Mouse (Mus musculus): ENCODE data around the gene Adad2. TPM values are rescaled to one million over a fixed set of nuclear protein-coding genes. Genes with fewer than 3 reads are reported as not detected.
A peak's percentile ranks its signal among the peaks of the same experiment; 100 is the strongest.

The Adad2 gene
- polyA plus RNA-seq, 1 experiment from 2014 or later: not detected

- TF ChIP-seq CTCF (IDR thresholded peaks at IDR 0.05): no peak
- DNase-seq (ENCODE audit: low read depth, low spot score) (no peak), ATAC-seq (no peak)
- ChIA-PET CTCF (no interaction called here), POLR2A (no interaction called here)
- H3K27me3 ChIP-seq: peaks cover 56% of the 10 kb centered on the region
- in situ Hi-C loops (cut with MboI; ENCODE audit: low pct_unique_long_range_greater_than_20kb): no loop called here
Measured at GRCm38 (mm10) chr8:119627199-119627598, 14.7 kb downstream of the Adad2 start.

GRCm38 (mm10) chr8:119627613-119628359 is 15.2 kb downstream of the Adad2 start:
- POLR2A ChIA-PET: no interaction called here
- CTCF ChIA-PET: no interaction called here
- ATAC-seq (no peak), DNase-seq (ENCODE audit: low read depth, low spot score) (no peak)
- peaks cover 58% of the 10 kb centered on the region for H3K27me3 ChIP-seq
- in situ Hi-C loops (cut with MboI; ENCODE audit: low pct_unique_long_range_greater_than_20kb): no loop called here
- TF ChIP-seq CTCF (IDR thresholded peaks at IDR 0.05): no peak

- CTCF ChIA-PET: no interaction called here
Measured at GRCm38 (mm10) chr8:119630841-119631240, 18.3 kb downstream of the Adad2 start.

GRCm38 (mm10) chr8:119632246-119632645 is 19.7 kb downstream of the Adad2 start:
- DNase-seq (ENCODE audit: low read depth, low spot score): no peak
- TF ChIP-seq CTCF (IDR thresholded peaks at IDR 0.05): no peak
- H3K27me3 ChIP-seq: peaks cover 56% of the 10 kb centered on the region
- no peak for ATAC-seq
- ChIA-PET CTCF (interaction anchor here (1.2 kb wide), 1 partner anchor 11 kb away, joined by 3 read pairs; no protein-coding TSS in a partner anchor), POLR2A (interaction anchor here (0.6 kb wide), 1 partner anchor 1044 kb away, joined by 4 read pairs; no protein-coding TSS in a partner anchor)
- in situ Hi-C loops (cut with MboI; ENCODE audit: low pct_unique_long_range_greater_than_20kb): no loop called here

More at GRCm38 (mm10) chr8:119630841-119631240, 18.3 kb downstream of the Adad2 start:
- no peak for TF ChIP-seq CTCF (IDR thresholded peaks at IDR 0.05)
- ATAC-seq (no peak), DNase-seq (ENCODE audit: low read depth, low spot score) (no peak)
- in situ Hi-C loops (cut with MboI; ENCODE audit: low pct_unique_long_range_greater_than_20kb): no loop called here
- H3K27me3 ChIP-seq: peaks cover 53% of the 10 kb centered on the region
- POLR2A ChIA-PET: interaction anchor here (0.7 kb wide), 1 partner anchor 13 kb away, joined by 8 read pairs; no protein-coding TSS in a partner anchor

GRCm38 (mm10) chr8:119632909-119633308 is 20.4 kb downstream of the Adad2 start:
- H3K27me3 ChIP-seq: peaks cover 52% of the 10 kb centered on the region
- POLR2A ChIA-PET: interaction anchor here (0.6 to 1.2 kb wide), 3 partner anchors 15 to 1043 kb away, joined by 3 to 5 read pairs (median 4); no protein-coding TSS in a partner anchor
- ATAC-seq: no peak
- in situ Hi-C loops (cut with MboI; ENCODE audit: low pct_unique_long_range_greater_than_20kb): no loop called here
- no peak for DNase-seq (ENCODE audit: low read depth, low spot score)
- no peak for TF ChIP-seq CTCF (IDR thresholded peaks at IDR 0.05)
- CTCF ChIA-PET: interaction anchor here (1.2 kb wide), 1 partner anchor 11 kb away, joined by 3 read pairs; no protein-coding TSS in a partner anchor

- H3K27me3 ChIP-seq: peaks cover 50% of the 10 kb centered on the region
- CTCF ChIA-PET: interaction anchor here (1.4 to 1.6 kb wide), 3 partner anchors 11 to 42 kb away, joined by 3 to 5 read pairs (median 4); no protein-coding TSS in a partner anchor
- in situ Hi-C loops (cut with MboI; ENCODE audit: low pct_unique_long_range_greater_than_20kb): no loop called here
- ATAC-seq: peak; percentile 48
- POLR2A ChIA-PET: no interaction called here
- no peak for DNase-seq (ENCODE audit: low read depth, low spot score)
- no peak for TF ChIP-seq CTCF (IDR thresholded peaks at IDR 0.05)
Measured at GRCm38 (mm10) chr8:119634616-119635336, 22.2 kb downstream of the Adad2 start.

GRCm38 (mm10) chr8:119635378-119635777 is 22.8 kb downstream of the Adad2 start, which contains the start of gene Kcng4:
Gene Kcng4 (minus strand): TSS chr8:119635680.
- no peak for TF ChIP-seq CTCF (IDR thresholded peaks at IDR 0.05)
- CTCF ChIA-PET: interaction anchor here (1.6 kb wide), 1 partner anchor 41 kb away, joined by 5 read pairs; no protein-coding TSS in a partner anchor
- ATAC-seq: no peak
- in situ Hi-C loops (cut with MboI; ENCODE audit: low pct_unique_long_range_greater_than_20kb): no loop called here
- no peak for DNase-seq (ENCODE audit: low read depth, low spot score)
- H3K27me3 ChIP-seq: peaks cover 50% of the 10 kb centered on the region
- POLR2A ChIA-PET: interaction anchor here (0.9 kb wide), 1 partner anchor 54 kb away, joined by 4 read pairs; no protein-coding TSS in a partner anchor

GRCm38 (mm10) chr8:119635958-119636357 is 23.4 kb downstream of the Adad2 start:
- DNase-seq (ENCODE audit: low read depth, low spot score): no peak
- CTCF ChIA-PET: interaction anchor here (1.0 to 1.6 kb wide), 2 partner anchors 11 to 41 kb away, joined by 4 to 5 read pairs; no protein-coding TSS in a partner anchor

GRCm38 (mm10) chr8:119636766-119637165 is 24.2 kb downstream of the Adad2 start:
- H3K27me3 ChIP-seq: peaks cover 51% of the 10 kb centered on the region
- POLR2A ChIA-PET: no interaction called here
- CTCF ChIA-PET: interaction anchor here (1.0 to 1.6 kb wide), 2 partner anchors 11 to 40 kb away, joined by 4 to 5 read pairs; no protein-coding TSS in a partner anchor
- TF ChIP-seq CTCF (IDR thresholded peaks at IDR 0.05): no peak
- in situ Hi-C loops (cut with MboI; ENCODE audit: low pct_unique_long_range_greater_than_20kb): no loop called here
- no peak for DNase-seq (ENCODE audit: low read depth, low spot score)
- ATAC-seq: no peak

More at GRCm38 (mm10) chr8:119635958-119636357, 23.4 kb downstream of the Adad2 start:
- no peak for ATAC-seq
- POLR2A ChIA-PET: interaction anchor here (0.9 kb wide), 1 partner anchor 55 kb away, joined by 4 read pairs; no protein-coding TSS in a partner anchor
- TF ChIP-seq CTCF (IDR thresholded peaks at IDR 0.05): no peak
- H3K27me3 ChIP-seq: peaks cover 55% of the 10 kb centered on the region
- in situ Hi-C loops (cut with MboI; ENCODE audit: low pct_unique_long_range_greater_than_20kb): no loop called here

GRCm38 (mm10) chr8:119637381-119637780 is 24.8 kb downstream of the Adad2 start:
- peaks cover 53% of the 10 kb centered on the region for H3K27me3 ChIP-seq
- ChIA-PET CTCF (no interaction called here), POLR2A (no interaction called here)
- in situ Hi-C loops (cut with MboI; ENCODE audit: low pct_unique_long_range_greater_than_20kb): no loop called here
- no peak for TF ChIP-seq CTCF (IDR thresholded peaks at IDR 0.05)
- DNase-seq (ENCODE audit: low read depth, low spot score) (no peak), ATAC-seq (no peak)

All from Patski (cell line).